Mouse (Mus musculus): ENCODE measurements around the gene Fam173b. TPM values are rescaled to one million over a fixed set of nuclear protein-coding genes. Genes with fewer than 3 reads are reported as not detected.
A peak's percentile ranks its signal among the peaks of the same experiment; 100 is the strongest.

Gene Fam173b
- polyA plus RNA-seq, 1 experiment from 2014 or later = 15.0 TPM

GRCm38 (mm10) chr15:31660844-31661243 is 59.2 kb downstream of the Fam173b start:
- Histone ChIP-seq H3K36me3 (ENCODE audit: control insufficient read depth, insufficient read depth, low read length) (no peaks in the 10 kb centered on the region), H3K27me3 (ENCODE audit: control insufficient read depth, insufficient read depth, low read length) (no peaks in the 10 kb centered on the region), H3K9ac (ENCODE audit: low read length) (no peak overlapping the region), H3K27ac (ENCODE audit: low read depth, low read length) (no peak overlapping the region), H3K4me1 (replicated peaks; ENCODE audit: control insufficient read depth, insufficient read depth, low read length) (no peaks in the 10 kb centered on the region), H3K4me3 (ENCODE audit: low read depth, low read length) (no peak overlapping the region), H3K9me3 (ENCODE audit: control insufficient read depth, low read length) (no peaks in the 10 kb centered on the region), H3K4me2 (ENCODE audit: low read depth, low read length, severe bottlenecking) (no peak overlapping the region)
- 89% methylated on average over 9 of the region's 9 CpGs for WGBS
- ATAC-seq (replicated peaks; ENCODE audit: low FRiP score) (no peak), DNase-seq (ENCODE audit: low spot score) (no peak)

GRCm38 (mm10) chr15:31661802-31662201 is 60.1 kb downstream of the Fam173b start:
- Histone ChIP-seq H3K4me3 (ENCODE audit: low read depth, low read length) (no peak overlapping the region), H3K4me2 (ENCODE audit: low read depth, low read length, severe bottlenecking) (no peak overlapping the region), H3K4me1 (replicated peaks; ENCODE audit: control insufficient read depth, insufficient read depth, low read length) (no peaks in the 10 kb centered on the region), H3K27me3 (ENCODE audit: control insufficient read depth, insufficient read depth, low read length) (no peaks in the 10 kb centered on the region), H3K9me3 (ENCODE audit: control insufficient read depth, low read length) (no peaks in the 10 kb centered on the region), H3K27ac (ENCODE audit: low read depth, low read length) (no peak overlapping the region), H3K36me3 (ENCODE audit: control insufficient read depth, insufficient read depth, low read length) (no peaks in the 10 kb centered on the region), H3K9ac (ENCODE audit: low read length) (no peak overlapping the region)
- ATAC-seq (replicated peaks; ENCODE audit: low FRiP score) = peak; percentile 58
- 34% methylated on average over 4 of the region's 4 CpGs for WGBS
- DNase-seq (ENCODE audit: low spot score) = no peak

DNA sequence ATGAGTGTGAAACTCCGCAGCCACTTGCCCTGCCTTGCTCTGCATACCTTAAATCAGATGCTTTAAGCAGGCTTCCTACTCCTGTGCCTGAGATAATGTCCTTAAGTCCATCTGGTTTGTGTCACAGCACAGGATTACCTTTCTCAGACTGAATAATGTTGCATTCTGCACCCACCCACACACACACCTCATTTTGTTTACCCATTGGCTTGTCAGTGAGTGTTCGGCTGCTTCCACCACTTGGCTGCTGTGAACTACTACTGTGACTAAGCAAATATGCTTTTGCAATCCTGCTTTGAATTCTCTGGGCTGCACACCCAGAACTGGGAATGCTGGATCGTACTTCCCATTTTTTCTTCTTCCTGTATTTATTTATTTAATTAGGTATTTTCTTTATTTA is 61.4 kb downstream of the Fam173b start:
- no peak for ATAC-seq (replicated peaks; ENCODE audit: low FRiP score)
- no peaks in the 10 kb centered on the region for H3K4me1 ChIP-seq (replicated peaks; ENCODE audit: control insufficient read depth, insufficient read depth, low read length)
- H3K9ac ChIP-seq (ENCODE audit: low read length) = no peak overlapping the region
- H3K27me3 ChIP-seq (ENCODE audit: control insufficient read depth, insufficient read depth, low read length) = no peaks in the 10 kb centered on the region
- no peaks in the 10 kb centered on the region for H3K9me3 ChIP-seq (ENCODE audit: control insufficient read depth, low read length)
- WGBS = 90% methylated on average over 3 of the region's 3 CpGs
- H3K4me2 ChIP-seq (ENCODE audit: low read depth, low read length, severe bottlenecking) = no peak overlapping the region
- H3K4me3 ChIP-seq (ENCODE audit: low read depth, low read length) = no peak overlapping the region
- H3K27ac ChIP-seq (ENCODE audit: low read depth, low read length) = no peak overlapping the region
- DNase-seq (ENCODE audit: low spot score) = no peak
- H3K36me3 ChIP-seq (ENCODE audit: control insufficient read depth, insufficient read depth, low read length) = no peaks in the 10 kb centered on the region

Other genes with a start within 250 kb of the Fam173b start
- 0.32 and 0.56 TPM in 2 replicates for gene Ankrd33b, start 234.1 kb upstream of the Fam173b start, polyA plus RNA-seq (2014; fragmentation: Nextera tagmentation; extraction: Ambion mirVana)
- 3.5 and 3.9 TPM in 2 replicates for gene Ropn1l, start 148.1 kb upstream of the Fam173b start, polyA plus RNA-seq (2014; fragmentation: Nextera tagmentation; extraction: Ambion mirVana)
- gene March6, start 70.8 kb upstream of the Fam173b start, polyA plus RNA-seq (2014; fragmentation: Nextera tagmentation; extraction: Ambion mirVana) = 62.6 and 69.6 TPM in 2 replicates
- gene Cmbl, start 36.5 kb upstream of the Fam173b start, polyA plus RNA-seq (2014; fragmentation: Nextera tagmentation; extraction: Ambion mirVana) = 0.79 and 1.0 TPM in 2 replicates
- gene Cct5, start within 50 bp of the Fam173b start, polyA plus RNA-seq (2014; fragmentation: Nextera tagmentation; extraction: Ambion mirVana) = 695 and 710 TPM in 2 replicates

Data from forebrain, embryonic 11.5 days (tissue).